Mouse (Mus musculus): ENCODE measurements at regions not wholly inside any gene's neighbourhood (a gene's known extent, or its start where the extent isn't known, plus 50 kb on each side); places are given as distances from the start of the nearest gene placed in this dataset.

DNA sequence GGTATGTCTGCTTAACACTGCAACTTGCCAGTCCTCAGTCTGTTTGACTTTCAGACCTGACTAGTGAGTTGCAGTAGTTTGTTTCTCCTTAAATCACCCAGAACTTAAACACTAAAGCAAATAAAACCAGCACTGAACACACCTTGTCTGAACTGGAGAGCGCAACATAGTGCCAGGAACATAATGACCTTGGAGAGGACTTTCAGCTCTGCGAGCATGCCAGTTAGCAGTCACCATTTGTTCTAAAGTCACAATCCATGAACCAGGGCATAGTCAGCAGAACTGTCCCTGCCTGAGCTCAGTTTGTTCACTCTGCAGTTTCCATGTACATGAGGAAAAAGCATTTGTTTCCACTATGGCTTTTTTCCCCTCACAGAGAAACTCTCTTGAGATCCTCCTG lies 742.4 kb downstream of the Nedd1 start:
- ATAC-seq (replicated peaks; ENCODE audit: poor library complexity, severe bottlenecking), result no peak

DNA sequence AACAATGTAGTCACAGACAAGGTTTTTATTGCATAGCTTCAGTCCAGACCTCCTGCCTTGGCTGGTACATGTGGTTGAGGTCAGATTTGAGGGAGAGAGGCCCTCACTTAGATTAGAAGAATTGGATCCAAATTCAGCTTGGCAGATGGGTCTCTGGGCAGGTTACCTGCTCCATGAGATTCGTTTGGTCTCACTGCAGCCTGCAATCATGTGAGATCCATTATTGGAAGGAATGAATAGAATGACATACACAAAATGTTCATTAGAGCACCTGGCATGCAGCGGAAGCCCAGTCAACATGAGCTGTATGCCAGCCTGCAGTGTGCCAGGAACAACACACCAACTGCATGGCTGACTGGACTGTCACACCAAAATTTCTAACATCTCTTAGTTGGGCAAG lies 750.3 kb downstream of the Nedd1 start:
- no peak for ATAC-seq (replicated peaks; ENCODE audit: poor library complexity, severe bottlenecking)

DNA sequence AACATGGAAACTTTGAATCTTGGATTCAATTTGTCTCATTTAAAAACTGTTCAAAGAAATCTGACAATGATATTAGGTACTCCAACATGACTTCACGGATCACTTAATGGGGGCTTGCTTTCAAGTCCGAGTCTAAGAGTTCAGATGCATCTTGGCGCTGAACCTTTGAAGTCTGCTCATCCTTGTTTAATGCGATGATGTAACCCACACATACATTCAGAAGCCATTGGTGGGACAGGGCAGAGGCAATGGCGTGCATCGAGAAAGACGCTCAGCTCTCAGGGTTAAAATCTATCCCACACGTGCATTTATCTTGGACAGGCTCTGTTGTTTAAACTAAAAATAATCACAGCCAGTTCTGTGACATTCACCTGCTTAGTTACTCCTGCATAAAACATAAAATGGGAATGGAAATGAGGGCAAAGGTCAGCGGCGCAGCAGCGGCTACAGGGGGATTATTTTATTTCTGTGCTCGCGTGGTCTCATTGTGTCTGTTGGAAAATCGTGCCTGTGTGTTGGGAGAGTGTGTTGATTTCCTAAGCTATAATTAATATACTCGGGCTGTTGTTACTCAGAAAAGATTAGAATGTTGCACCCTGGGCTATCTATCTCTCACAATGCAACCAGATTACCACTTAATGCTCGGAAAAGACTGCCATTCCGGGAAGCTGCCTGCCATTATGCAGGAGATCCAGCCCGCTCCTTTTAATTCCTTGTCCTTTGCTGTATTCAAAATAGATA lies 754.5 kb downstream of the Nedd1 start:
- no peak for ATAC-seq (replicated peaks; ENCODE audit: poor library complexity, severe bottlenecking)

DNA sequence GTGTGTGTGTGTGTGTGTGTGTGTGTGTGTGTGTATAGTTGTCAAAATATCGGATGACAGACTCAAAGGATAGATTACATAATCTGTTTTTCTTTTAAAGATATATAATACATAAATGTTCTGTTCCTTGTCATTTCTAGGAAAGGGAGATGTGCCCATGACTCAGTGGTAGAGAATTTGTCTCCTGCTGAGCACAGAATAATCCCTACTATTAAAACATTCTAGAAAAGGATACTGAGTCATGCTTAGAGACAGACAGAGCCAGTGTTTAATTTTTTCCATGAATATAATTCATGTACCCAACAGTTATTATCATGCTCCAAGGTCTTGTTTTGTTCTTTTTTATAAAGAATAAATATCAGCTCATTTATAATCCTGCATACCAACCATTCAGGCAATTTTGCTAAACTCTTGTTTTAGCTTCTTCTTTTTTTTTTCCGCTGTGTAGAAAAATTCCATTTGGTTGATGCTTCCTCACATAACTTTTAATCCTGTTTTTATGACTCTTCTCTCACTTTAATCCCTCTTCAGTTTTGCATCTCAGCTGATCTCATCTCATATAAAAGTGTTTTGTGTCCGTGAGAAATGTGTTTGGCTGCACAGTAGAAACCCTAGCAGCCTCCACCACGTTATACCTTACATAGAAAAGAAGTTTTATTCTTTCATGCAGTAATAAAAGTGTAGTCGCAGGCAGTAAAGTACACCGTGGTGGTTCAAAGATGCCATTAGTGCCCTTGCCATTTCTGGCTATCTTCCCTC lies 762.3 kb downstream of the Nedd1 start:
- ATAC-seq (replicated peaks; ENCODE audit: poor library complexity, severe bottlenecking), result no peak

DNA sequence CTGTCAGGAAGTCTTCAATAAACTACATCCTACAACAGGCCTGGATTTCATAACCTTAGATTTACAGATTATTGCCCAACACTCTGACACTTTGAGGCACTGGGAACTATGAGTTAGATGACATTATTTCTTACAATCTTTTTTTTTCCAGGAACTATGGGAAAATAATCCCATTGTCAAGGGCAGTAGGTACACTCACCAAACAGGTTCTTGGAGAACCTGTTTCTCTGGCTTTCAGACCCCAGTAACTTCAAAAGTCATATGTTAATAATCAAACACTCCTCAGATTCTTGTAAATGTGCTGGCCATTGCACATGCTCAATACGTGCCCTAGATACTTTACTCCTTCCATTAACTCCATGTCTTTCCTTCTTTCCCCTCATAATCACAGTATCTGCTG lies 769.1 kb downstream of the Nedd1 start:
- no peak for ATAC-seq (replicated peaks; ENCODE audit: poor library complexity, severe bottlenecking)

DNA sequence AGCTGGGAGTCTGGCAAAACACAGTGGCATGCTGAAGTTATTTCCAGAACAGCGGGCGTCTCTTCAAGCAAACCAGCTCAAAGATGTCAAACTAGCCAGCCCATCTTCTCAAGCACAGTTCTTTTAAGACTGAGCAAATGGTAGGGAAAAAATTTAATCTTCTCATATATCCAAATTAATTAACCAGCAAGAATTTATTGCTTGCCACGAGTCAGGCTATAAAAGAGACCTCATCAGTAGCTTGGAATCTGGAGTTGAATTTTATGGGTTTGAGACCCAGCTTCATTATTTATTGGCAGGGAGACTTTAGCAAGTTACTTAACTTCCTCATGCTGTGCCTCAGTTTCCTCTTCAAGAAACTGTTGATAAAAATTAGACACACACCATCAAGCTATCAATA lies 742.5 kb upstream of the Tmpo start:
- ATAC-seq (replicated peaks; ENCODE audit: poor library complexity, severe bottlenecking), result no peak

DNA sequence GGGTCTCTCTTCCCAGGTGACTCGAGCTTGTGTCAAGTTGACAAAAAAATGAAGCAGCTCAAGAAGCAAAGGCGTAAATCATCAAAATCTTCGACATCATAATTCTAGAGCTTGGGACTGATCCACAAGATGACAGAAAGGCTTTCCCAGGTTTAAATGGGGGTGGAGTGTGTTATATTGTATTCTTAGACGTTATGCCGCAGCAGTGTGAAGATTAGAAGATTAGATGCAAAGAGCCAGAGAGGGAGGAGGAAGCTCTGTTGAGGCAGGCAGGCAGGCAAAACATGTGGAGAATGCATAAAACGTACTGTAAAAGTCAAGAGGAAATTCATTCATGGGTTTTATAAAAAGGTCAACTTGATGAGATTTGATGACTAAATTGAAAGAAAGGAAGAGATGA lies 708.7 kb upstream of the Tmpo start:
- no peak for ATAC-seq (replicated peaks; ENCODE audit: poor library complexity, severe bottlenecking)

DNA sequence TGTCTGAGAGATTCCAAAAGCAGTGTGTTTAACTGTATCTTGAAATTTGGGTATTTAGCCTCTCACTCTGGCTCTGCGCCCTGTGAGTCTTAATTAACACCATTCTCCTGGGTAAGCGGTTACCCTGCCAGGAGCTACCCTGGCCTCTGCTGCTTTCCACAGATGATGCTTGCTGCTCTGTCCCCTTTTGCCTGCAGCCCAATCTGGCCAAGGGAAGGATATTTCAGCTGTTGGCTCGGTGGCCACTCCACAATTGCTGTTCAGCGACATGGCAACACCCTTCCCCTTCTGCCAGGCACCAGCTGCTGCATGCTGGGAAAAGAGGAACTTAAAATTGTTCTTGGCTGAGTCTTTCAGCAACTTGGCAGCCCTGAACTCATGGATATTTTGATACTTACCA lies 707.4 kb upstream of the Tmpo start:
- ATAC-seq (replicated peaks; ENCODE audit: poor library complexity, severe bottlenecking), result no peak

DNA sequence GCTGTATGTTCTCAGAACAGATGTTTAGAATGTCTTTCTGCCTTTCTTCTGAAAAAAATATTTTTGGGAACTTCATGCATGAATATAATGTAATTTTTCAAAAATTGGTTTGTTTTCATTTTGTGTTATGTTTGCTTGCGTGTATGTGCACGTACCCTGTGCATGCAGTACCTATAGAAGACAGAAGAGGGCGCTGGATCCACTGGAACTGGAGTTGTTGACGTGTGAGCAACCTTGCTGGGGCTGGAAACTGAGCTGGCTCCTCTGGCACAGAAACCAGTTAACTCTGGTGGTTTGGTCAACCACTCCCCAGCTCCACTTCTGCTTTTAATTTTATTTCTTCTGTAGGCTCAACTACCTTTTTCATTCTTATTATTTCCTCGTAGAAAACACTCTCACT lies 702.0 kb upstream of the Tmpo start:
- no peak for ATAC-seq (replicated peaks; ENCODE audit: poor library complexity, severe bottlenecking)

DNA sequence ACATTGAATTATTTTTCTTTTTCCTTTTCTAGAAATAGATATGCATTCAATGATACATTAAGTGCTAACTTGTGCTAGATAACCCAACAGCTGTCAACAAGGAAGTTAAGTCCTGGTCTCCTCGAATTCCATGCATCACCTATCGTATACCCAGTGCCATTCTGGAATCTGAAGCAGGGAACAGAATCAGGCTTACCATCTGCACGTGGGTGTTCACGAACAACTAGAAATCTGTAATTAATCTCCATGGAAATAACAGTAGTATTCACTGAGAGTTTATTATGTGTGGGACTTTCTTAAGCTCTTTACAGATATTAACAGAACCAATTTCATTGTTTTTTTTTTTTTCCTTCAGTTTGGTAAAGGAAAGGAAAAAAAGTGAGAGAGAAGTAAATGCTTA lies 701.4 kb upstream of the Tmpo start:
- ATAC-seq (replicated peaks; ENCODE audit: poor library complexity, severe bottlenecking), result no peak

DNA sequence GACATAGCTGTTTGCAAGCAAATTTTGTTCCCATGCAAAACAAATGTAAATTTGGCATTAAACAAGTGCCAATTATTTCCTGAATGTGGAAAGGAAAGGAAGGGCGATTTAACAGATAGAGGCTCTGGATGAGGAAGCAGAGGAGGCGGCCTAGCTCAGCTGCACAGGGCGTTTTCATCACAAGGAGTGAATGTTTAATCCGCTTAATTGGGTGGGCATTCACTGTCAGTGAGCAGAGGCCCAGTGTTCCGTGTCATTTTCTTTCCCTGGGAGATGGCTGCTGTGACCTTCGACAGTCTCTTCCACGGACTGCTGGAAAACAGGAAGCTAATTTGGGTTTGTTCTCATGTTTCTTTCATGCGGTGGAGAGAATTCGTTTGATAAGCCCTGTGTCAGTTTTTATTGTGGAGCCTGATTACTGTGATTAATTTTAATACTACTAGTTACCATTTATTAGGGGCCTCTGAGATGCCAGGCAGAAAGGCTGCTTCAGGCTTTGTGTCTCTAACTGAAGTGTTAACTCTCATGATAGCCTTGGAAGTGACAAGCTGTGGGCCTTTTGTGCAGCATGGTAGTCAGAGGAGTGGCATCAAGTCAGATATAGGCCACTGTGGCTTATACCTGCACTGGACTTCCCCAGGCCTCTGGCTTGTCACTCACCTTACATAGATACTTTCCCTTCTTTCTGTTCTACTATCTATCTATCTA lies 700.6 kb upstream of the Tmpo start:
- ATAC-seq (replicated peaks; ENCODE audit: poor library complexity, severe bottlenecking), result no peak

DNA sequence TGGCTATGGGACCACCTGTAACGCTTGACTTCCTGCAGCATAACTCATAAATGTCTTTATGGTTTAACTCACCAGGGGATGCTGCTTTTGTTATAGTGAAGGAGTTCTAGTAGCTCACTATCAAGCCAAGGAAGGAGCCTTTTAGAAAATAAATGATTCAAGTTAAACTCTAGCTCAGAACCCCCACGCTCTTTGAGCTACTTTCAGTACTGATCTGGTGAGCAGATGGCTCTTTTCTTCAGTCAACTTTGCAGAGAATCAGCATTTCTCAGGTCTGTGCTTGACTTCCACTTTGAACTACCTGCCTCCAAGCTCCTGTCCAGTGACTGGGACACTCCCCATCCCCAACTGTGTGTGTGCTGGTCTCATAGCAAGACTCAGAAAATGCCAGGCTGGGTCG lies 694.3 kb upstream of the Tmpo start:
- ATAC-seq (replicated peaks; ENCODE audit: poor library complexity, severe bottlenecking), result no peak

DNA sequence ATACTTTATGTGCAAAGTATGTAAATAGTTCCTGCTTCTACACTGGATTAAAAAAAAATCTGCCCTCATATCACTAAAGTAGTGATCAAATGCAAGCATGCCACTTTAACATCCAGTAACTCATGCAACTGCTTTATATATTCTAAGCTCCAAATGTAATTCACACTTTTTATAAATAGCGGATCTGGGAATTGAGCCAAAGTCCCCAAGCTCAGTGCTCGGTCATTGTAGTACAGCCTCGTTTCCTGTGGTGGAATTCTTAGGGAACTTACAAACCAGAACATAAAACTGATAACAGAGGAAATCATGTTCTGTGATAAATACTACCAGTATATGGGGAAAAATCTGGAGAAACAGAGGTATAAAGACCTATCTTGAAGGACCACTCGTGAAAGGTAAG lies 690.1 kb upstream of the Tmpo start:
- no peak for ATAC-seq (replicated peaks; ENCODE audit: poor library complexity, severe bottlenecking)

DNA sequence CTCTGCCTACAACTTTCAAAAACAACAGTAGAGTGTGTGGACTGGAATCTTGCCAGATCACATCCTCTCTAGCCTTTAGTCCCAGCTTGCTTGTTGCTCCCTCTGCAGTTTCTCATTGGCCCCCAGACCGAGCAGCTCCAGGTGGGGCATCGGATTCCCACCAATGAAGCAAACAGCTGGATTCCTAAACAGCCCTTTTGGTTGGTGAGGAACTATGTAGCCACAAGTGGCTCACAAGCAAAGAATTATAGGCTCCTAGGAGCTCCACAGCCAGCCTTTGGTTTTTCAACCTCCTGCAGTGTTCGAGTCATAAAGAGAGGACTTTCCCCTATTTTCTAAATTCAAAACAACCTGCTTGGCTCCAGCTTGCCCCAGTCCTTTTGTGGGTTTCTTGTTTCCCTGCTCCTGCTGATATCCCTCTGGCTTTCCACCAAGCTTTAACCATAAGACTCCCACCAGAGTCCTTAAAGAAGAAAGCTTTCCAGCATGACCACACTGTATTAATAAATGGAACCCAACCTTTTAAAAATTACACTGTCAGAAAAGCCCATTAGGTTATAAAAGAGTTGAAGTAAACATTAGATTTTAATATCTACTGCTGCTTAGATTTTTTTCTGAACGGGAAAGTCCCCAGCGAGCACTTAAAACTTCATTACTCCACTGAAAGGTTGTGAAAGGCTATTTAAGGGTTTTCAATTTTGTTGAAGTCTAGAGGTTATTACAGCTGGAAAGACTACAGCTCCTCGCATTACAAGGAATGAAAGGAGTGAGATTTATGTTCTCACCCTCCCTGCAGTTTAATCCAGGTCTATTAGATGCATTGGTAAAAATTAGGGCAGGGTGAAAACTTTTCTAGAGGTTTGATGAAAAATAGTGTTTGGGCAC lies 677.8 kb upstream of the Tmpo start:
- no peak for ATAC-seq (replicated peaks; ENCODE audit: poor library complexity, severe bottlenecking)

DNA sequence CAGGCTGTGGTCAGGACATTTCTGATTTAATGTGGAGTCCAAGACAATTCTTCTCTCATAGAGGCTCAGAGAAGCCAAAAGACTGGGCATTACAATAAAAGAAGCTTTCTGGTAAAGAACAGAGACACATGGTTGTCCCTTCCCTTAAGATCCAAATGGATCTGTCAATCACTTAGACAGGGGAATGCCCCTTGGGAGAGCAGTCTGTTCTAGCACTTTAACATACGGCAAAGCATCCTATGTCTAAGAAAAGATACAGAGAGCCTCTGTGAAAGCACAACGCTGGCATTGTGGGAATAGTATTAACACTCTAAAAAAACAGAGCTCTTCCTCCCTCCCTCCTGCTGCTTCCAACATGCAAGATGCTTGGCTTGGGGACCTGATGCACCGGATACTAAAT lies 646.0 kb upstream of the Tmpo start:
- no peak for ATAC-seq (replicated peaks; ENCODE audit: poor library complexity, severe bottlenecking)

DNA sequence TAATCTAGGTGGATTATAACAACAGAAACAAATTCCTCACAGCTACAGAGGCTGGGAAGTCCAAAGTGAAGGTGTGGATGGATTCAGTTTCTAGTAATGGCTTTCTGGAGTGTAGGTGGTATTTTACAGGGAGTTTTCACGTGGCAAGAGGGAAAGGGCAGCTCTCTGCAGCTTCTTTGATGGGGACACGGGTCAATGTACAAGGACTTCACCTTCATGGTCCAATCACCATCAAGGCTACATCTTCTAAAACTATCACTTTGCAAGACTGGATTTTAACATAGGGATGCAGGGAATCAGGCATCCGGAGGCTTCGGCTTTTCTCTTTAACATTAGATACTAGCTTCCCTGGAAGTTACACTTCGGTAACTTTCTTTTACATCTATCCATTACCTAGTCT lies 642.4 kb upstream of the Tmpo start:
- no peak for ATAC-seq (replicated peaks; ENCODE audit: poor library complexity, severe bottlenecking)

DNA sequence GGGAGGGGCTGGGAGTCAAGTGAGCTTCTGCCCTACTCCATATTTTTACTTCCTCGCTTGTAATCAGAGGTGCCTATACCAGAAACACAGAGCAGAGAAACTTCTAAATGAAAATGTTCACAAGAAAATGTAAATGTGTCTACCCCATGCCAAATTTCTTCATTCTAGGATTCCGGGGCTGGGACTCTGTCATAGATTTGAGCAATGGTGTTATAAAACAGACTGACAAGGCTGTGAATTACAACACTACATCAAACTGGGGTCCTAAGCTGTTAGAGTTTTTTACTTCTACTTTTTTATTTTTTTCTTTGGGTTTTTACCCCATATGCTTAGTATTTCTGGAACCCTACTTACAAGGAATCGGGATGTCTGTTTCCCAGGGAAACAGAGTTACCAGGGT lies 623.8 kb upstream of the Tmpo start:
- no peak for ATAC-seq (replicated peaks; ENCODE audit: poor library complexity, severe bottlenecking)

All from granulocyte monocyte progenitor cell, adult 5-6 weeks (primary cell).